Mouse (Mus musculus) bone marrow, adult 2 months (tissue): ENCODE measurements around the gene Pigk. TPM values are rescaled to one million over a fixed set of nuclear protein-coding genes. Genes with fewer than 3 reads are reported as not detected.

Experiments
- H3K27ac ChIP-seq: fragments of 200-500 bp; 2 replicates; pipeline ENCODE4 v1.5.1; 2012; ENCODE audit warnings: low read depth, mild to moderate bottlenecking, control low read depth, inconsistent platforms, low read length; ENCODE audit not compliant: control insufficient read depth, poor library complexity, insufficient read depth
- H3K4me1 ChIP-seq: fragments of 200-500 bp; 2 replicates; pipeline ENCODE4 v1.6.1; 2011; ENCODE audit warnings: low read length; ENCODE audit not compliant: control insufficient read depth, insufficient read depth
- H3K4me3 ChIP-seq: fragments of 200-500 bp; replicated peaks from 2 replicates; pipeline ENCODE3; 2011; ENCODE audit warnings: mild to moderate bottlenecking, low read depth, low read length, control low read depth; ENCODE audit not compliant: control insufficient read depth
- CTCF ChIP-seq: fragments of 200-500 bp; IDR thresholded peaks from 2 replicates; pipeline ENCODE4 v1.5.1; 2011; ENCODE audit warnings: low read length, control low read depth; ENCODE audit not compliant: control insufficient read depth, insufficient read depth
- POLR2A ChIP-seq: fragments of 200-500 bp; IDR thresholded peaks from 2 replicates; pipeline ENCODE4 v1.6.1; 2011; ENCODE audit warnings: low read depth, mild to moderate bottlenecking, control low read depth, low read length, borderline replicate concordance; ENCODE audit not compliant: control insufficient read depth
- WGBS: fragments of 180-500 bp; shearing (Covaris S2); methylation state at CpG from one replicate; pipeline ENCODE4 v1.1.7; 2018; 5-methylcytosine and 5-hydroxymethylcytosine counted together
- polyA plus RNA-seq: library from polyadenylated mRNA; stranded (reverse); fragments of >200 nt; gene quantifications from 2 replicates; pipeline ENCODE4 v1.2.4, GENCODE M21; 2011; ENCODE audit warnings: low replicate concordance; ENCODE audit not compliant: missing spikeins, insufficient read depth, insufficient read length

Pigk gene
- polyA plus RNA-seq, 1 experiment: 8.2 TPM

DNA sequence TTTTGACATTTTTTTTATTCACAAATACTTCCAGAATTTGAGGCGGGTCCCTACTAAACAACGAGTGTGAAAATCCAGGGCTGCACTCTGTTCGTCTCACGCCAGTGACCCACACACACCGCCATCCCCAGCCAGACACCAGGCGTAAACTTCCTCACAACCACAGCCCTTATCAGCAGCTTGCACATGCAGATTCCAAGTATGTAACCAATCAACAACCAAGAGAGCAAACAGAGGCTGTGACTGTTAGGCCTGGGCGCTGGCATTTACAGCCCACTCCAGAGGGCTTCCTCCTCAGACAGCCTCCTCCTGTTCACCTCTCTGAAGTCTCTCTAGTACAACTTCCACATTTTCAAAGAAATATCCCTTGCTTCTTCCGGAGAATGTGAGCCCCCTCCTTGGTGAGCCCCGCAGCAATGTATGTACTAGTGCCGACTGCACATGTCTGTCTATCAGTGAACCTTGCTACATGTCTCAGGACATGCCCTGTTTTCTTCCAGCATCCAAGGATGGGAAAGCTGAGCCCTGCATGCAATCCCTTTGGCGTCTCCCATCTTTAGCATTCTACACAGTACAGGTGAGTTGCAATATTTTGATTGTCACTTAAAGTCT is 265.7 kb downstream of the Pigk start:
- 8% methylated on average over 11 of the region's 11 CpGs for WGBS
- Histone ChIP-seq H3K4me3 (no peak overlapping the region), H3K4me1 (no peaks in the 10 kb centered on the region), H3K27ac (no peak overlapping the region)
- TF ChIP-seq POLR2A (no peak), CTCF (no peak)

DNA sequence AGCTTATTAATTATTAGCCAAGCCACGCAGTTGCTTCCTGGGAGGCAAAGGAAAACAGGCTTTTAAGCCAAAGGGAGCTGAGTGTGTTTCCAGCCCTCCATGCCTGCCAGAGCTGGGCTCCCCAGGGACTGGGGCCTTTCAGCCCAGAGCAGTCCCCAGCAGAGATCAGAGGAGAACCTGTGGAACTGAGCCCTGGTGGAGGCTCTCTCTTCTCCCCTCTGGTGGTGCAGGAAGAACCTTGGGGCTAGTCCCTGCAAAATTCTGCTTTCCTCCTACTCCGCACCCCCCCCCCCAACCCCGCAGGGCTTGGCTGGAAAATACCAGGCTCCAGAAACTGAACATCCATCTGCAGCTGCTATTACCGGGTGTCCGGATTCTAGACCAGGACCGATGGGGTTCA is 266.5 kb downstream of the Pigk start:
- 20% methylated on average over 6 of the region's 6 CpGs for WGBS
- H3K4me1 ChIP-seq: no peaks in the 10 kb centered on the region
- no peak overlapping the region for H3K27ac ChIP-seq
- no peak overlapping the region for H3K4me3 ChIP-seq
- no peak for TF ChIP-seq POLR2A
- TF ChIP-seq CTCF: no peak

DNA sequence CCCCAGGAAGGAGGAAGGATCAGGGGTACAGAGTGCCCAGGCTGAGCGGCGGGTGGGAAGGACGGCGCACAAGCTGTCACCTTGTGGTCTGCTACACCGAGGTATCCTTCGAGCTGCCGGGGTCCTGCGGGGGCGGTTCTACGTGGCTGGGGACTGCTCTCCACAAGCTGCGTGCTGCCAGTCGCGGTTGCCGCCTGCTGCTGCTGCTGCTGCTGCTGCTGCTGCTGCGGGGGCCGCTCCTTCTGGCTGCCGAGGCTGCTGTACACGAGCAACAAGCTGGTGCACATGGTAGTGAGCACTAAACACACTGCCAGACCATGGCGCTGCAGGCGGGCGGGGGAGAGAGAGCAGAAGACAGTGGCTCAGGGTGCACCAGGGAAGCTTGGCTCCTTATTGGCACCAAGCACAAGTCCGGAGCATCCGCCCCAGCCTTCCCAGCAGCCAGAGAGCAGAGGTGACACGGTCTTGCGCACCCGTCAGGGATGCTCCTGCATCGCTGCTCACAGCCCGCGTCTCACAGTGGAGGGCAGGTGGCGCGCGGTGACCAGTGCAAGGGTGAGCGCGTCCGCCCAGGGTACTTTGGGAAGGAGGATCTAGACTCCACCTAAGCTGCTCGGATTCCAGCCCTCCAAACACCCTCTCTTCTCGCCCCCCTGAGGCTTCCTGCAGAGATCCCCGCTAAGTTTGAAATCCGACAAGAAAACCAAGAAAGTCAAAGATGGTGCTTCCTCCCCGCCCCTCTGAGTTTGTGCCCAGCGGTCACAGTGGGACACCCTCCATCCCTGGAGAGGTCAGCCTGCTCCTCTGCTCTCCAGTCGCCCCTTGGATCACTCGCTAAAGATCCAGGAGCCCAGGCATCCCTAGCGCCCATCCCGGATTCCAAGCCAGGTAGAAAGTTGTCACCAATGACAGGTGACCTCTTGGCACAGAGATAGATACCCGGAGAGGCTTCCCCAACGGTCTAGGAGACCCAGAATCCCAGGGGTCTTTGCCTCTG is 267.4 kb downstream of the Pigk start:
- Histone ChIP-seq H3K4me3 (no peak overlapping the region), H3K4me1 (no peaks in the 10 kb centered on the region), H3K27ac (no peak overlapping the region)
- WGBS: 2% methylated on average over 47 of the region's 47 CpGs
- no peak for TF ChIP-seq POLR2A
- TF ChIP-seq CTCF: no peak

DNA sequence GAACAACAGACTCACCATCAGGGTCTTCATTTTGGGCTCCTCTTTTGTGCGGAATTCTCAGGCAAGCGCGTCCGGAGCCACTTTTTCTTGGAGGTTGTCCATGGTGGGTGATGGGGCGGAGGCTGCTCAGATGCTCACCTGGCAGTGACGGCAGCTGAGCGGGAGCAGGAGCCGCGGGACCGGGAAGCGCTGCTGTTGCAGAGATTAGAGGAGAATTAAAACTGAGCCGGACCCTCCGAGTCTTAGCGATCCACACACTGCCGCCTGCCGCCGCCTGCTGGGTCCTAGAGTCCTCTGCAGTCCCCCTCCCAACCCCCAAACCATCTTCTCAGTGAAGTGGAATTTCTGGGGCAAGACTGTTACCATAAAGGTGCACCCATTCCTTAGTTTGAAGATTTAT is 268.1 kb downstream of the Pigk start, which contains the start of gene St6galnac5:
Gene St6galnac5 (minus strand): TSS at position 259 of the 400 bp plus-strand sequence.
- Histone ChIP-seq H3K4me3 (no peak within 1 kb of the TSS), H3K4me1 (no peaks in the 10 kb centered on the region), H3K27ac (no peak within 1 kb of the TSS)
- WGBS: under 1% methylated on average over 17 of the region's 17 CpGs
- TF ChIP-seq POLR2A (no peak), CTCF (no peak)

DNA sequence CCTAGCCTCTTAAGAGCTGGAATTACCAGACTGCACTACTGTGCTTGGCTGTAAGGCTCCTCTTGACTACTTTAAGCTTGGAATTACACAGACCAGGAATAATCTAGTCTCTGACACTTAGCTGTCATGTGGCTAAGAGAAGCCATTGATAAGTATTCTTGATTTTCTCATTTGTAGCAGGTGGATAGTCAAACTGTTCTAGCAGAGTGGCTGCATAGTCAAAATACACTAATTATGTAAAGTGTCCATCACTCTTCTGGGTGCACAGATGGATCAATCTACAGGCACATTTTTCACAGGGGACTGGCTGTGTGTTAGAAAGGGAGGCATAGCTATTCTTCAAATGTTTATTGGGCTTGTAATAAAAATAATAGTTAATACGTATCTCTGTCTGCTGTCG is 276.9 kb downstream of the Pigk start:
- Histone ChIP-seq H3K4me3 (no peak overlapping the region), H3K27ac (no peak overlapping the region), H3K4me1 (no peaks in the 10 kb centered on the region)
- 85% methylated on average over 2 of the region's 2 CpGs for WGBS
- TF ChIP-seq CTCF (no peak), POLR2A (no peak)

DNA sequence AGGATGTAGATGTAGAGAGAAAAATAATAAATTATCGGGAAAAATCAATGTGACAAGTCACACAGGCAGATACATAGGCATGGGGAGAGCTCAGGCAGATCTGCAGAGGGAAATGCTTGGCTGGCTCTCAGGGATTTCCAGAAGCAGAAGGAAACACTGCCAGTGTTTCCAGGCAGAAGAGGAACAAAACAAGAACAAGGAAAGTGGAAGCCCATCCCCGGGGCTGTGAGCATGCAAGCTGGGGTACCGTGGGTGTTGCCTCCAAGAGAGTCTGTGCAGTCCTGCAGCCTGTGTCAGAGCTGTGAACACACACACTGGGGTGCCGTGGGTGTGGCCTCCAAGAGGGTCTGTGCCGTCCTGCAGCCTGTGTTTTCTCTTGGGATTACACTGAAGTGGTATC is 279.7 kb downstream of the Pigk start:
- H3K4me3 ChIP-seq: no peak overlapping the region
- H3K4me1 ChIP-seq: no peaks in the 10 kb centered on the region
- WGBS: 72% methylated on average over 5 of the region's 5 CpGs
- no peak for TF ChIP-seq POLR2A
- no peak for TF ChIP-seq CTCF
- no peak overlapping the region for H3K27ac ChIP-seq

DNA sequence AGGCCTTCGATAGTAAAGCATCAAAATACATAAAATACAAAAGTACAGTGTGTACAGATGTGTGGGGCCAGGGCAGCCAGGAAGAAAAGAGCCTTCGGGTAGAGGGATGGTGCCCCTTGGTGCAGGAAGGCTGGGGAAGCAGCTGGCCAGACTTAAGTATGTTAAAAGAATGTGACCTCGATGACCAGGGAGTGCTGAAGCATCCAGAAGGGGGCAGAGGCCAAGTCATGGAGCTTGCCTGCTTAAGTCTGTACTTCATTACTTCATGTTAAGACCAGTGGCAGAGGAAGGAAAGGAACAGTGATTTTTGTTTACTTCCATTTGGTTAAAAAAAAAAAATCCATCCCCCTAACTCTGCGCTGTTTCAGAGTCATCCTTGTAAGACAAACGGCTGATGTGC is 284.2 kb downstream of the Pigk start:
- no peak overlapping the region for H3K27ac ChIP-seq
- TF ChIP-seq POLR2A (no peak), CTCF (no peak)
- no peaks in the 10 kb centered on the region for H3K4me1 ChIP-seq
- WGBS: 69% methylated on average over 5 of the region's 5 CpGs
- no peak overlapping the region for H3K4me3 ChIP-seq

DNA sequence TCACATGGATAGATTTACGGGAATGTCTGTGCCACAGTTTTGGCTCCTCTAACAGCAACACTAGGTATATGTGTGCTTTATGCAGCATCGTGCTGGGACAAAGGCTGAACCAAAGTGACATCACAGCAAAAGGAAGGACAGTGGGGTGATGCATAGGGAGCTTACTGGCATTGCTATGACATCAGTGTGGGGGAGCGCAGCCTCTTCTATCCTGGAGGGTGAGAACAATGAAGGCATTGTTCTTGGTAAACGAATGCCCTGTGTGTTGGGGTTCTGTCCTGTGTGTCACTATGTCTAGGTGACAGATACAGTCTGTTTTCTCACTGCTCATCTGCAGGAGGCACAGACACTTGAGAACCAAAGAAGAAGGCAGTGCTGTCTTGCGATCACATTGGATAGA is 285.0 kb downstream of the Pigk start:
- H3K4me3 ChIP-seq: no peak overlapping the region
- no peaks in the 10 kb centered on the region for H3K4me1 ChIP-seq
- no peak overlapping the region for H3K27ac ChIP-seq
- TF ChIP-seq CTCF: no peak
- no peak for TF ChIP-seq POLR2A
- WGBS: 81% methylated on average over 5 of the region's 5 CpGs

DNA sequence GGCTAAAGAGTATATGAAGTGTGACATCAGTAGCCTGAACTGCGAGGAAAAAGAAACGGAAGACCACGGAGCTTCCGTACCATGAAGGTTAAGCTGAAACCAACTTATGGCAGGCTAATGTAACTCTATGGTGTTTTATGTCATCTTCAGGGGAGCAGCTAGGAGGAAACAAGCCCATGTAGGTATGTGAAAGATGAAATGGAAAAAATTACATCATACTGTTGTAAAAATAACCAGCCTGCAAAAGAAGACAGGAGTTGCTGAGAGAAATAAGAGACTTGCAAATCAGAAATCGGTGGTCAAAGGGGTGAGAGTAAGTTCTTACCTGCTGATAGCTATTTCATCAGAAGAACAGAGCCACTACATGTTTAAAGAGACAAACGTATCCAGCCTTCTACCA is 293.0 kb downstream of the Pigk start:
- no peaks in the 10 kb centered on the region for H3K4me1 ChIP-seq
- WGBS: 83% methylated on average over 6 of the region's 6 CpGs
- no peak overlapping the region for H3K4me3 ChIP-seq
- TF ChIP-seq CTCF (no peak), POLR2A (no peak)
- no peak overlapping the region for H3K27ac ChIP-seq
